Mouse (Mus musculus) stomach, postnatal 0 days (tissue): ENCODE measurements around the gene Pipox. TPM values are rescaled to one million over a fixed set of nuclear protein-coding genes. Genes with fewer than 3 reads are reported as not detected.

Experiments used
- ATAC-seq: fragments of 200-750 bp; cut with Nextera tagmentation; 2 replicates; pipeline ENCODE4 v1.8.0; 2017; ENCODE audit not compliant: low FRiP score, low TSS enrichment
- DNase-seq: peaks from one replicate; pipeline ENCODE4 v3.0.0-alpha.2; 2016; ENCODE audit warnings: low spot score
- H3K27ac ChIP-seq: fragments of 300-500 bp; sonication (generic); replicated peaks from 2 replicates; pipeline ENCODE4 v1.5.1; 2014; ENCODE audit warnings: mild to moderate bottlenecking, control low read depth
- H3K27me3 ChIP-seq: fragments of 300-500 bp; sonication (generic); 2 replicates; pipeline ENCODE4 v1.6.1; 2014; ENCODE audit warnings: low read length; ENCODE audit not compliant: control insufficient read depth, insufficient read depth
- H3K36me3 ChIP-seq: fragments of 300-500 bp; sonication (generic); 2 replicates; pipeline ENCODE4 v1.6.1; 2014; ENCODE audit warnings: low read length, mixed read lengths; ENCODE audit not compliant: control insufficient read depth, insufficient read depth
- H3K4me1 ChIP-seq: fragments of 300-500 bp; sonication (generic); replicated peaks from 2 replicates; pipeline ENCODE4 v1.6.1; 2014; ENCODE audit warnings: antibody characterized with exemption; ENCODE audit not compliant: control insufficient read depth, insufficient read depth
- H3K4me2 ChIP-seq: fragments of 300-500 bp; sonication (generic); replicated peaks from 2 replicates; pipeline ENCODE4 v1.6.1; 2014; ENCODE audit warnings: low read depth, mild to moderate bottlenecking, control low read depth, moderate library complexity
- H3K4me3 ChIP-seq: fragments of 300-500 bp; sonication (generic); 2 replicates; pipeline ENCODE4 v1.5.1; 2014; ENCODE audit warnings: low read depth, low read length, control low read depth
- H3K9ac ChIP-seq: fragments of 300-500 bp; sonication (generic); 2 replicates; pipeline ENCODE4 v1.6.1; 2014; ENCODE audit warnings: mild to moderate bottlenecking, low read length, control low read depth, mixed read lengths
- H3K9me3 ChIP-seq: fragments of 300-500 bp; sonication (generic); 2 replicates; pipeline ENCODE4 v1.6.1; 2016; ENCODE audit warnings: low read length; ENCODE audit not compliant: control insufficient read depth
- CTCF ChIP-seq: IDR thresholded peaks from 2 replicates; pipeline ENCODE4 v1.5.1; 2016; ENCODE audit warnings: antibody characterized with exemption, low read depth, mild to moderate bottlenecking, moderate library complexity
- EP300 ChIP-seq: optimal IDR thresholded peaks from 2 replicates; pipeline ENCODE3; 2016; ENCODE audit warnings: antibody characterized with exemption
- WGBS: fragments of 180-500 bp; shearing (Covaris S2); extraction: QIAGEN DNeasy Blood & Tissue Kit; methylation state at CpG from one replicate; pipeline ENCODE4 v1.1.7; 2014; 5-methylcytosine and 5-hydroxymethylcytosine counted together
- polyA plus RNA-seq: library from polyadenylated mRNA; unstranded; fragments of >200 nt; fragmentation: Nextera tagmentation; extraction: Ambion mirVana; gene quantifications from 2 replicates; pipeline ENCODE4 v1.2.1, GENCODE M21; 2015

Gene Pipox
- polyA plus RNA-seq, 1 experiment from 2014 or later = 8.4 TPM

DNA sequence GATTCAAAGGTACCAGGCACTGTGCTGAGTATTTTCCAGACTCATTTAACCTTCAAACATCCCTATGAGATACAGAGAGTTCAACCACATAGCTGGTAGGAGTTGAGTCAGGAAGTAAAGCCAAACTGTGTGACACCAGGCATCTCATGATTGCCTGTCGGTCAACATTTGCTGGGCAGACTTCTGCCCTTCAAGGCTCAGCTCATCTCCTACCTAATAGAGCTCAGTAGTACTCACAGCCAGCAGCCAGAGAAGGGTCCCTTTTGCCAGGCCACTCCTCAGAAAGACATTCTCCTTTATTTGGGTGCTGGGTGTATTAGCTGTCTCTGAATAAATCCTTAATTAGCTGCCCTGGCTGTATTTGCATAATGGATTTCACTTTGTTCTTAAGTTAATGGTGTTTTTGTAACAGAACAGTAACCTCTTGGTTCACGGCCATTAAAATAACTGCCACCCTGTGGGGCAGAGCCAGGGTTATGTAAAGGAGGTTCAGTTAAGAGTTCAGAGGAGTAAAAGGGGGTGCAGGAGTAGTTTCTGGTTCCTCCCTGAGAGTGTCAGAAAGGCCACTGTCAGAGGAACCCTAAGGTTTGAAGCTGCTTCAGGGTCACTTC lies 3.1 kb downstream of the Pipox start:
- H3K9ac ChIP-seq = no peak overlapping the region
- ATAC-seq = no peak
- H3K4me1 ChIP-seq = peaks cover 4% of the 10 kb centered on the region
- H3K27me3 ChIP-seq = no peaks in the 10 kb centered on the region
- no peak for DNase-seq
- 82% methylated on average over 2 of the region's 2 CpGs for WGBS
- H3K9me3 ChIP-seq = no peaks in the 10 kb centered on the region
- H3K4me2 ChIP-seq = no peak overlapping the region
- H3K27ac ChIP-seq = no peak overlapping the region
- no peak overlapping the region for H3K4me3 ChIP-seq
- H3K36me3 ChIP-seq = no peaks in the 10 kb centered on the region
- TF ChIP-seq CTCF (no peak), EP300 (no peak)

DNA sequence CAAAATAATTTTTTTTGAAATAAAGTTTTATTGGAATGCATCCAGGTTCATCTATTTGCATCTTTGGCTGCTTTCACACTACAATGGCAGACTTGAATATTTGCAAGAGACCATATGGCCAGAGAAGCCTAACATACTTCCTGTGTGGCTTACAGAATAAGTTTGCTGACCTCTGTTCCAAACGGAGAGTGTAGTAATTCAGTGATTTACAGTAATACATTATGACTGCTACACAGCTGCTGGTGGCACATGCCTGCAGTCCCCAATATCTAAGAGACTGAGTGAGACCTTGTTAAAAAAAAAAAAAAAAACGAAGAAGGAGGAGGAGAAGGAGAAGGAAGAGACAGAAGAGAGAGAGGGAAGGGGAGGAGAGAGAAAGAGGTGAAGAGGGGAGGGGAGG lies 4.4 kb downstream of the Pipox start:
- Histone ChIP-seq H3K27ac (no peak overlapping the region), H3K27me3 (no peaks in the 10 kb centered on the region), H3K36me3 (no peaks in the 10 kb centered on the region), H3K4me2 (no peak overlapping the region), H3K9ac (no peak overlapping the region), H3K4me3 (no peak overlapping the region), H3K4me1 (peaks cover 4% of the 10 kb centered on the region), H3K9me3 (no peaks in the 10 kb centered on the region)
- WGBS = 17% methylated on average over 1 of the region's 2 CpGs
- DNase-seq (no peak), ATAC-seq (no peak)
- TF ChIP-seq EP300 = no peak
- no peak for TF ChIP-seq CTCF

DNA sequence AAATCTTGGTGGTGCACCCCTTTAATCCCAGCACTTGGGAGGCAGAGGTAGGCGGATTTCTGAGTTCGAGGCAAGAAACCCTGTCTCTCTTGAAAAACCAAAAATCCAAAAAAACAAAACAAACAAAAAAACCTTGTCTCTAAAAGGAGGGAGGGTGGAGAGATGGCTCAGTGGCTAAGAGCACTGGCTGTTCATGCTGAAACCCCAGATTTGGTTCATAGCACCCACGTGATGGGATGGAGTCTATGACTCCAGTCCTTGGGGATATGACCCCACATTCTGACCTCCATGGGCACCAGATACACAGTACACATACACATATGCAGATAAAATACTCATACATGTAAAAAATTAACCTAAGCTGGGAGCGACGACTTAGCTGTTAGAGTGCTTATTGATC lies 5.0 kb downstream of the Pipox start:
- no peak overlapping the region for H3K4me3 ChIP-seq
- DNase-seq (no peak), ATAC-seq (no peak)
- no peaks in the 10 kb centered on the region for H3K36me3 ChIP-seq
- no peak for TF ChIP-seq CTCF
- TF ChIP-seq EP300 = no peak
- H3K4me2 ChIP-seq = no peak overlapping the region
- no peak overlapping the region for H3K27ac ChIP-seq
- no peaks in the 10 kb centered on the region for H3K27me3 ChIP-seq
- H3K9ac ChIP-seq = no peak overlapping the region
- H3K4me1 ChIP-seq = peaks cover 2% of the 10 kb centered on the region
- 86% methylated on average over 5 of the region's 5 CpGs for WGBS
- H3K9me3 ChIP-seq = no peaks in the 10 kb centered on the region

DNA sequence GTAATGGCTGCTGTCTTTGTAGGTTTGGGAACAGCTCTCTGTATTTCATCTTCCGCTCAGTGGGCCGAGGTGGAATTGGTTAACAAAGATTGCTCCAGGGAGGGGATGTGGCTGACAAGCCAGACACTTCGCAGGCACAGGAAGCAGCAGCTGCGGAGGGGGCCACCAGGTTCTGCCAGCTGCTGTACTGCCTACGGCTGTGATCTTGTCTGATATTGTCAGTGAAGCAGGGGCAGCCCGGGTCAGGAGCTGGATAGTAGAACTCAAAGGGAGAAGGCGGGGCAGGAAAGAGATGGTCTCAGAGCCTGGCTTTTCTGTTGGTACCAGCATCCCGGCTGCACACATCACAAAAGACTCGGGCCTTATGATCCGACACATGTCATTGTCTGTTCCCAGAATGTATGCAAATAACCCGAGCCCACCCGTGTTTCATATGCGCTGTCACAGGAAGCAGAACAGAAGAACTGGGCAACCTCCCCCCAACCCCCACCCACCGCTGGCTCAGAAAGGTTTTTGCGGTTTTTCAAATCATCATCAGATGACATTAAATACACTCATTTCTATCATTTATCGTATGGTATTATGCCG lies 6.4 kb downstream of the Pipox start:
- Histone ChIP-seq H3K27me3 (no peaks in the 10 kb centered on the region), H3K4me1 (no peaks in the 10 kb centered on the region), H3K9ac (no peak overlapping the region), H3K9me3 (no peaks in the 10 kb centered on the region), H3K4me2 (no peak overlapping the region), H3K36me3 (no peaks in the 10 kb centered on the region), H3K4me3 (no peak overlapping the region), H3K27ac (no peak overlapping the region)
- DNase-seq (no peak), ATAC-seq (no peak)
- TF ChIP-seq CTCF (no peak), EP300 (no peak)
- WGBS = 46% methylated on average over 17 of the region's 17 CpGs

DNA sequence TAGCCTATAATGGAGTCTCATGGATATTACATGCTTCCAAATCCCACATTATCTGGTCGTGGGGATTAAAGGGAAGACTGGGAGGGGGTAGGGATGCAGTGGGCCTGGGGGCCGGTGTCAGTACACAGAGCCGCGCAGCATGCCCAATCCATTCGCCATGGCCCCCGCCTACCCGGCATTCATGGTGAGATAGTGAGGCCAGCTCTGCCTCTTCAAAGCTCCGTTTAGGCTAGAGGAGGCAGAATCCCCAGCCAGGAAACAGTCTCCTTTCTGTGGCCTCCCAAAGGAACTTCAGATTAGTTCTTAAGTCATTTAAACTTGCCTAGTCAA lies 8.7 kb downstream of the Pipox start:
- ATAC-seq (no peak), DNase-seq (no peak)
- Histone ChIP-seq H3K27ac (no peak overlapping the region), H3K27me3 (no peaks in the 10 kb centered on the region), H3K4me3 (no peak overlapping the region), H3K36me3 (no peaks in the 10 kb centered on the region), H3K4me1 (no peaks in the 10 kb centered on the region), H3K9ac (no peak overlapping the region), H3K4me2 (no peak overlapping the region), H3K9me3 (no peaks in the 10 kb centered on the region)
- no peak for TF ChIP-seq EP300
- no peak for TF ChIP-seq CTCF
- WGBS = 53% methylated on average over 8 of the region's 8 CpGs

DNA sequence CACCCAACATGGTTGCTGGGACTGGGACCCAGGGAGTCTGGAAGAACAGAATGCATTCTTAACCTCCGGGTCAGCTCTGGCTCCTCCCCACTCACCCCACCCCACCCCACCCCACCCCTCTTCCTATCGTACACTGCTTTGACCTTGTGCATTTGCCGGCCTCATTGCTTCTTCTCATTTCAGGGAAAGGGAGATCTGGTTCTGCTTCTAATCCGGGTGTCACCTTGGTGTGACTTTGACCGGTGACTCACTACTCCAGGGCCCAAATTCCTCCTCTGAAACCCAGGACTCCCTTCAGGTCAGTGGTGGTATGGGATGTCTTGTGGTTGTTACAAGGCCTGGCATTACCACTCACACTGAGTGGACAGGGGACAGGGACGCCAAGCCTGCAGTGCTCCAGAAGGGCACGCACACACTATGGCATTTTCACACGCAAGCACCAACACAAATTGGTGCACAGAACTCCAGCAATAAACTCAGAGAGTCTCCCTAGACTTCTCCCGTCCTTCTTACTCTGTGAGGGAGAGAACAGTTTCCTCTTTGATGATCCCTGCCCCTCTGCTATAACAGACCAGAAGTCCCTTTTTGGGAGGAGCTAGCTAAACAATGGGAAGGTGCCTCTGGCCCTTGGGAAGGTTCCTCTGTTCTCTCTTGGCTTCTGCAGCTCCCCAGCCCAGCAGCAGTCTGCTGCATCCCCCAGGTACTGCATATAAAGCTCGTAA lies 9.2 kb downstream of the Pipox start:
- DNase-seq = no peak
- Histone ChIP-seq H3K9ac (no peak overlapping the region), H3K36me3 (no peaks in the 10 kb centered on the region), H3K27ac (no peak overlapping the region), H3K4me3 (no peak overlapping the region), H3K9me3 (no peaks in the 10 kb centered on the region), H3K4me1 (no peaks in the 10 kb centered on the region), H3K4me2 (no peak overlapping the region), H3K27me3 (no peaks in the 10 kb centered on the region)
- WGBS = 42% methylated on average over 10 of the region's 10 CpGs
- ATAC-seq = no peak
- no peak for TF ChIP-seq CTCF
- no peak for TF ChIP-seq EP300
